Mouse (Mus musculus): ENCODE measurements around the gene Olfr152.

- TF ChIP-seq POLR2A (IDR thresholded peaks at IDR 0.05; ENCODE audit: control insufficient read depth in 1 of 2, insufficient read depth in 1 of 2, low read depth in 1 of 2, low read length in 2 of 2, poor library complexity in 1 of 2) (no peak), JUND (IDR thresholded peaks at IDR 0.05; ENCODE audit: low read depth, low read length) (no peak), USF1 (IDR thresholded peaks at IDR 0.05; ENCODE audit: low read depth, low read length) (no peak), UBTF (IDR thresholded peaks at IDR 0.05; ENCODE audit: borderline replicate concordance, insufficient read depth, low read depth, low read length) (no peak), CTCF (IDR thresholded peaks at IDR 0.05 in 2 of 3, conservative IDR thresholded peaks at IDR 0.05 in 1 of 3; ENCODE audit: control insufficient read depth in 1 of 3, insufficient read depth in 1 of 3, low read depth in 2 of 3, low read length in 3 of 3, poor library complexity in 1 of 3, severe bottlenecking in 1 of 3) (no peak), EP300 (IDR thresholded peaks at IDR 0.05; ENCODE audit: low read depth in 1 of 2, low read length in 2 of 2) (no peak), ETS1 (IDR thresholded peaks at IDR 0.05; ENCODE audit: low read depth, low read length) (no peak), GATA1 (IDR thresholded peaks at IDR 0.05; ENCODE audit: low read depth, low read length) (no peak), CHD2 (IDR thresholded peaks at IDR 0.05; ENCODE audit: low read length) (no peak)
These were observed 30.2 kb downstream of the Olfr152 start, which contains the start of gene Olfr1145 for GRCm38 (mm10) chr2:87809522-87809921.

Data from MEL (cell line).